8 mouse cellular contexts compared by ENCODE assay signal in the genomic region with DNA sequence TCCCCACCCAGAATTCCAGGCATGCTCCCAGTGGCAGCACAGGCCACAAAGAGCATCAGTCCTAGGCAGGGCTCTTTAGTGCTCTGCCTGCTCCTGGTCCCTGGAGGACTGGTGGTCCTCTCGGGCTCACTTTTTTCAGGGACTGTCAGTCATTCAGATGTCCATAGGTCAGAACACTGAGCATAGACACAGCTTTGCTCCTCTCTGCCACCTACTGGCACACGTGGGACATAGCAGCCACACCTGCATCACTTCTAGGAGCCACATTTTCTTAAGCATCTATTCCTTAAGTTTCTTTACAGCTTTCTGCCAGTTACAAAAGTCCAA. TPM values are rescaled to one million over a fixed set of nuclear protein-coding genes. Genes with fewer than 3 reads are reported as not detected.
DNase-seq lines count a peak whose midpoint lies in the region; ATAC-seq and TF ChIP-seq lines count a peak whose summit lies in the region.

No protein-coding gene starts in this region.

- no peaks in the 10 kb centered on the region for H3K36me3 ChIP-seq in kidney, embryonic 16.5 days (ENCODE audit: insufficient read depth, low read length)
- no peaks in the 10 kb centered on the region for H3K36me3 ChIP-seq in hindbrain, embryonic 11.5 days (ENCODE audit: control insufficient read depth, insufficient read depth, low read length)
- H3K36me3 ChIP-seq in neural tube, embryonic 12.5 days = no peaks in the 10 kb centered on the region

- H3K4me1 ChIP-seq in kidney, embryonic 16.5 days (ENCODE audit: insufficient read depth, low read length) = peaks cover 4% of the 10 kb centered on the region
- H3K4me1 ChIP-seq in bone marrow macrophage, adult 2 months (ENCODE audit: control insufficient read depth, insufficient read depth, low read length) = peaks cover 10% of the 10 kb centered on the region; the same call in 1 of the 2 replicates
- no peaks in the 10 kb centered on the region for H3K4me1 ChIP-seq in hindbrain, embryonic 11.5 days (replicated peaks; ENCODE audit: control insufficient read depth, insufficient read depth, low read length)
- H3K4me1 ChIP-seq in neural tube, embryonic 12.5 days = no peaks in the 10 kb centered on the region

- H3K4me3 ChIP-seq in kidney, embryonic 16.5 days (ENCODE audit: low read length) = no peak overlapping the region
- no peak overlapping the region for H3K4me3 ChIP-seq in bone marrow macrophage, adult 2 months (ENCODE audit: insufficient read depth, low read length)
- no peak overlapping the region for H3K4me3 ChIP-seq in hindbrain, embryonic 11.5 days (ENCODE audit: low read depth, low read length)
- H3K4me3 ChIP-seq in neural tube, embryonic 12.5 days = no peak overlapping the region

- no peak for TF ChIP-seq POLR2A in bone marrow macrophage, adult 2 months (IDR thresholded peaks at IDR 0.05; ENCODE audit: borderline replicate concordance, low read depth, low read length)

- no peak overlapping the region for H3K9ac ChIP-seq in kidney, embryonic 16.5 days (replicated peaks; ENCODE audit: low read length)
- H3K9ac ChIP-seq in hindbrain, embryonic 11.5 days (ENCODE audit: low read depth, low read length) = no peak overlapping the region
- H3K9ac ChIP-seq in neural tube, embryonic 12.5 days = no peak overlapping the region

- no peak overlapping the region for H3K27ac ChIP-seq in kidney, embryonic 16.5 days (ENCODE audit: low read length)
- no peak overlapping the region for H3K27ac ChIP-seq in bone marrow macrophage, adult 2 months (ENCODE audit: insufficient read depth, low read depth, low read length)
- H3K27ac ChIP-seq in hindbrain, embryonic 11.5 days (ENCODE audit: low read depth, low read length) = no peak overlapping the region
- H3K27ac ChIP-seq in neural tube, embryonic 12.5 days = no peak overlapping the region

- ATAC-seq in kidney, embryonic 16.5 days (ENCODE audit: low FRiP score, low TSS enrichment) = peak; percentile 16; the same call in 1 of the 2 replicates
- peak; percentile 46 for ATAC-seq in hindbrain, embryonic 11.5 days (ENCODE audit: low FRiP score)
- ATAC-seq in neural tube, embryonic 12.5 days (ENCODE audit: low FRiP score, low read depth) = peak; percentile 54

- no peaks in the 10 kb centered on the region for H3K9me3 ChIP-seq in kidney, embryonic 16.5 days (ENCODE audit: low read length)
- H3K9me3 ChIP-seq in hindbrain, embryonic 11.5 days (ENCODE audit: control insufficient read depth, low read length) = no peaks in the 10 kb centered on the region
- H3K9me3 ChIP-seq in neural tube, embryonic 12.5 days = no peaks in the 10 kb centered on the region

- no peaks in the 10 kb centered on the region for H3K27me3 ChIP-seq in kidney, embryonic 16.5 days (ENCODE audit: insufficient read depth, low read length)
- no peaks in the 10 kb centered on the region for H3K27me3 ChIP-seq in hindbrain, embryonic 11.5 days (ENCODE audit: control insufficient read depth, insufficient read depth, low read length)
- no peaks in the 10 kb centered on the region for H3K27me3 ChIP-seq in neural tube, embryonic 12.5 days (replicated peaks)

- 16% methylated on average over 2 of the region's 2 CpGs for WGBS in kidney, embryonic 16.5 days
- 14% methylated on average over 2 of the region's 2 CpGs for WGBS in hindbrain, embryonic 11.5 days
- 7% methylated on average over 2 of the region's 2 CpGs for WGBS in neural tube, embryonic 12.5 days

- no peak for DNase-seq in kidney, postnatal 25 days
- peak; percentile 47 for DNase-seq in hindbrain, embryonic 11.5 days (ENCODE audit: low spot score)
- no peak for DNase-seq in layer of hippocampus, adult 18-20 months (ENCODE audit: low spot score in 2 of 2)
- no peak for DNase-seq in adrenal gland, postnatal 25 days
- DNase-seq in spleen, adult 12 weeks (ENCODE audit: low spot score) = no peak

- 0 out of 2 replicates have a peak, but pooled peaks have one; percentile 3 for TF ChIP-seq CTCF in bone marrow macrophage, adult 2 months (IDR thresholded peaks at IDR 0.05; ENCODE audit: low read depth, low read length)

- no peak overlapping the region for H3K4me2 ChIP-seq in kidney, embryonic 16.5 days (replicated peaks; ENCODE audit: low read depth, low read length)
- no peak overlapping the region for H3K4me2 ChIP-seq in hindbrain, embryonic 11.5 days (replicated peaks; ENCODE audit: low read depth, low read length)
- H3K4me2 ChIP-seq in neural tube, embryonic 12.5 days (replicated peaks) = no peak overlapping the region

RNA-seq across cellular contexts. Expression of gene Serpina3n, which starts 12.6 kb away (rescaled TPM):
- not detected in 2 replicates for polyA plus RNA-seq in kidney, embryonic 16.5 days (2015; fragmentation: Nextera tagmentation; extraction: Ambion mirVana)
- not detected in 2 replicates for polyA plus RNA-seq in bone marrow macrophage, adult 2 months (2012; ENCODE audit: insufficient read depth, insufficient read length, missing spikeins)
- polyA plus RNA-seq in hindbrain, embryonic 11.5 days (2014; fragmentation: Nextera tagmentation; extraction: Ambion mirVana) = 0.08 TPM in 1 of 2 replicates, not detected in the other
- 0.09 and 0.15 TPM in 2 replicates for polyA plus RNA-seq in neural tube, embryonic 12.5 days (2016; fragmentation: Nextera tagmentation; extraction: Ambion mirVana)
- total RNA-seq in layer of hippocampus, adult 18-20 months (2021) = 10 to 100 TPM; 85.3 to 87.4 TPM
- total RNA-seq in adrenal gland, postnatal 25 days (2021) = 3.0 and 8.9 TPM in 2 replicates

RNA-seq across cellular contexts. Expression of gene Gsc, which starts 54.0 kb away (rescaled TPM):
- not detected in 2 replicates for polyA plus RNA-seq in kidney, embryonic 16.5 days (2015; fragmentation: Nextera tagmentation; extraction: Ambion mirVana)
- polyA plus RNA-seq in bone marrow macrophage, adult 2 months (2012; ENCODE audit: insufficient read depth, insufficient read length, missing spikeins) = not detected in 2 replicates
- polyA plus RNA-seq in hindbrain, embryonic 11.5 days (2014; fragmentation: Nextera tagmentation; extraction: Ambion mirVana) = 0.48 and 0.85 TPM in 2 replicates
- polyA plus RNA-seq in neural tube, embryonic 12.5 days (2016; fragmentation: Nextera tagmentation; extraction: Ambion mirVana) = 0.20 and 0.32 TPM in 2 replicates
- total RNA-seq in layer of hippocampus, adult 18-20 months (2021) = not detected
- total RNA-seq in adrenal gland, postnatal 25 days (2021) = not detected in 2 replicates
